Mouse (Mus musculus) G1E (cell line): ENCODE measurements around the gene Nup153.

ENCODE experiments used
- CTCF ChIP-seq: IDR thresholded peaks from 2 replicates; pipeline ENCODE4 v1.5.1; 2012; ENCODE audit warnings: low read depth, low read length, inconsistent platforms, mixed read lengths
- GATA1 ChIP-seq: IDR thresholded peaks from 2 replicates; pipeline ENCODE4 v1.6.1; 2012; ENCODE audit warnings: borderline replicate concordance, low read length, inconsistent platforms, mixed read lengths
- GATA2 ChIP-seq: IDR thresholded peaks from 2 replicates; pipeline ENCODE4 v1.6.1; 2012; ENCODE audit warnings: low read depth, low read length, inconsistent platforms, borderline replicate concordance
- POLR2AphosphoS5 ChIP-seq: IDR thresholded peaks from 2 replicates; pipeline ENCODE4 v1.6.1; 2012; ENCODE audit warnings: low read depth, low read length, inconsistent platforms; ENCODE audit not compliant: insufficient replicate concordance
- TAL1 ChIP-seq: conservative IDR thresholded peaks from 2 replicates; pipeline ENCODE4 v1.6.1; 2012; ENCODE audit warnings: low read depth, low read length, inconsistent platforms, mixed read lengths

DNA sequence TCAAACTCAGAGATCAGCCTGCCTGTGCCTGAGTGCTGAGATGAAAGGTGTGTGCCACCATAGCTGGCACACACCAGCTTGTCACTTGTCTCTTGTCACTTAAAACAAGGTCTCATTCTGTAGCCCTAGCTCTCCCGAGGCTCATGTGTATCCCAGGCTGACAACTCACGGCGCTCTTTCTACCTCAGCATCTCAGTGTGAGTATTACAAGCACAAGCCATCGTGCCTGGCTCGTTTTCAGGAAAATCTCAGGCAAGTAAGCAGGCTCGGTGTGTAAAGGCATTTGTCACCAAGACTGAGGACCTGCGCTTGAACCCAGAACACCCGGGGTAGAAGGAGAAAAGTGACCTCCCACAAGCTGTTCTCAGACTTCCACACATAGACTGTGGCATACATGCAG is 16.1 kb upstream of the Nup153 start:
- TF ChIP-seq TAL1, result no peak
- TF ChIP-seq GATA1, result no peak
- TF ChIP-seq CTCF, result no peak
- TF ChIP-seq POLR2AphosphoS5, result no peak
- TF ChIP-seq GATA2, result no peak
